Mouse (Mus musculus): Measurements from ENCODE around the gene Frrs1.

Gene Frrs1

DNA sequence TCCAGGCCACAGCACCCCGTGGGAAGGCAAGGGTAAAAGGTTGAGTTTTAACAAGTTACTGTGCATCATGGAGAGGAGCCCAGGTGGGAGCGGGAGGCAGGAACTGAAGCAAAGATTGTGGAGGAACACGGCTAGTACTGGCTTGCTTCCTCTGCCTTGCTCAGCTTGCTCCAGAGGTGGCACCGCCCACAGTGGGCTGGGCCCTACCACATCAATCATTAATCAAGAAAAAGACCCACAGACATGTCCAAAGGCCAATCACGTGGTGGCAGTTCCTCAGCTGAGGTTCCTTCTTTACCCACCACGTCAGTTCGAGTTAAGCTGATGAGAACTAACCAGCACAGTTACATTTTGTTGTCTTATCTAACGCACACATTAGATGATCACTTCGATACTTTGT, 33.6 kb downstream of the Frrs1 start:
- intact Hi-C loops (cut with DNase I) = no loop called here

DNA sequence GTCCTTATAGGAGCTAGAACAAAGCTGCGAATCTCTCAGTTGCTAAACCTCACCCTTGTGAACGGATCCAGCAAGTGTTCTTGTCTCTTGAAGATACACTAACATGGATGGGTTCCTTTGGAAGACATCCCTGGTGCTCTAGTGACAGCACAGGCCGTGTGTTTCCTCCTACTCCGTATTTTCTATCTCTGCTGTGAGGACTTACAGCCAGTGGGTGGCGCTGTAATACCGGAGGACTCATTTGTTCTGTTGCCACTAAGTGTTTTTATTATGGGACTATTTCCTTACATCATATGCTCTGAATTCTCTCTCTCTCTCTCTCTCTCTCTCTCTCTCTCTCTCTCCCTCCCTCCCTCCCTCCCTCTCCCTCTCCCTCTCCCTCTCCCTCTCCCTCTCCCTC, 44.9 kb downstream of the Frrs1 start:
- intact Hi-C loops (cut with DNase I) = loop anchor here (2.0 kb wide), 1 partner anchor 159 kb away; no protein-coding TSS in a partner anchor

DNA sequence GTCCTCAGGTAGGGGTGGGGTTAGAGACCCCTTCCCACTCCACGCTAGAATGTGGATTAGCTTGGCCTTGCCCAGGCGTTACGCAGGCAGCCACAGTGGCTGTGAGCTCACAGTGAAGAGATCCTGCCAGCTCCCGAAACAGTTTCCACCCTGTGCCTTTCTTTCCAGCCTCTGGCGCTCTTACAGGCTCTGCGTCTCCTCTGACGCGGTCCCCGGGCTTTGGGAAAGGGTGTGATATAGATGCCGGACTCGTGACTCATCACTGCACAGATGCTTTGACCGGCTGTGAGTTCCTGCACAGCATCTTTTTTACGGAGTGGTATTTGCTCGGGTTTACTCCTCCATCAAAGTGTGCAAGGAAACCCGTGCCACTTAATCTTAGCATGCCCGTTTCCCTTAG, 46.6 kb downstream of the Frrs1 start:
- intact Hi-C loops (cut with DNase I) = loop anchor here (2.0 to 5.0 kb wide), 3 partner anchors 157 to 531 kb away; no protein-coding TSS in a partner anchor

DNA sequence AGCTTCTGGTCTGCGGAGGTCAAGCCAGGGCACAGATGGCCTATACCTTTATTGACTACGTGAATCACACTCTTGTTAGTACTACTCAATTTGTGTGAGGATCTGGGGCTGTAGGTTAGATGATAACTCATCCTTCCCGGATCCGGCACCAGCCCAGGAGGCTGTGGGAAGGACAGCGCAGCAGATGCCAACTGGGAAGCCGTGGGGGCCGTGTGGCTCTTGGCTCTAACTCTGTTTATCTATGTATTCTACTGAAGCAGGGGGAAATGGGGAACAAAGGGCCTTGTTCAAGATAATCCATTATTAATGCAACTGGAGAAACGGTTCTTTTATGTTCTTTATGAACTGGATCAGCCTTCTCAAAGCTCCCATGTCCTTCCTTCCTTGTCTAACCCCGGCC, 47.3 kb downstream of the Frrs1 start:
- intact Hi-C loops (cut with DNase I) = loop anchor here (5.0 kb wide), 2 partner anchors 211 to 531 kb away; no protein-coding TSS in a partner anchor

DNA sequence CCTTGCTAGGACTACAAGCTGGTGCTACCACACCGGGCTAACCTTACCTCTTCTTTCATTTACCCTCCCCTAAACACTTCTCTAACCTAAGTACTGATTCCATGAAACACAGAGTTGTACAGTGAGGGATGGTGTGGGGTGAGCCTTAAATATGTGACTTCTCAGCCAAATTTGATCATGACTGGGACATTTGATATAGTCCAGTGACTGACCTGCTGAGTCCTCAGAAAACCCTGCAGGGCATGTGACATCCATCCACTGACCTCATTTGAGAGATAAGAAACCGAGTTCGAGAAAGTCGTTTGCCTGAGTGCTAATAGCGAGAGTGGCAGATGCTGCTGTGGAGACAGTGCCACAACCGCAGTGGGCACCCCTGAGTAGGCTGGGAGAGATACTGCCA, 55.1 kb downstream of the Frrs1 start:
- intact Hi-C loops (cut with DNase I) = no loop called here

DNA sequence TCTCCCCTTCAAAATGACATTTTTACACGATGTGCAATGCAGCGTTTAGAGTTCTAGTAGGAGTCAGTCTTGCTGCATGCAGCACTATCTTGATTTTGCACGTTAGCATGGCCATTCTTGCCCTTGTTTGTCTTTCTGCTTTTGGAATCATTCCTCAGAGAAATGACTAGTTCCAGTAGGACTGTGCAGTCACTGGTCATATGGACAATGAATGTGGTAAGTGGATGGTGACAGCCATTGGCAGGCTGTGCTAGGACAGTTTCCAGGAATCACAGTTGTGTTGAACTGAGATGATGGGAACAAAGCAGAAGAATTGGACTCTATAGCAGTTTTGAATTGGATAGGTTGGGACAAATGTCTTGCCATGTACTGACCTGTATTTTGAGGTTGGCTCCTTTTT, 55.7 kb downstream of the Frrs1 start:
- intact Hi-C loops (cut with DNase I) = no loop called here

DNA sequence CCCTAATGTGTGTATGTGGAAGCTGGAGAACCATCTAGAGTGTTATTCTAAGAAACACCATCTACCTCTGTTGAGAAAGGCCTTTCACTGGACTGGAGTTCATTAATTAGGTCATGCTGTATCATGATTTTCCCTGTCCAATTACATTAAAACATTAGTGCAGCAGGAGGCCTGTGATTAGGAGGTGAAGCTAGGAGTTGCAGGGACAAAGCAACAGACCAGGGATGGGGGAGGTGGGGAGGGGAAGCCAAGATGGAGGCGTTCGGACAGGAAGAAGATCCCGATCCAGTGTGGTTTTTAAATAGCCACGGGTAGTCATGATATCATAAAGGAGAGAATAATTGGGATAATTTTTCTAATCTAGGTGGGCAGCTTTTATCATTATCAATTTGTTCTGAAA, 57.8 kb downstream of the Frrs1 start:
- intact Hi-C loops (cut with DNase I) = no loop called here

DNA sequence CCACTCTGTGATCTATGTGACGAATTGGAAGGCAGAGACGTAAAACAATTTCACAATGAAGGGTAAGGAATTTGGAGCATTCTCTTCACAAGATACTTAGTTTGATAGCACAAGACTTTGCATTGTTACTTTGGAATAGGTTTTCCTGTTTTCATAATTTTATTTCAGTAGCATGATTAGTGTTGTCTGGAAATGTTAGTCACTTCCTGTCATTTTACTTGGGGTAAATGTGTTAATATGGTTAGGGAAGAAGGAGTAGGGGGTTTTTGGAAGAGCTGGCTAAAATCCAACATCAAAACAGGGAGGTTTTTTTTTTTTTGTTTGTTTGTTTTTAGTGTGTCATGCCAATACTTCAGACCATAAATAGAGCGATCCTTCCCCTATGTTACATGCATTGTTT, 62.3 kb downstream of the Frrs1 start:
- intact Hi-C loops (cut with DNase I) = no loop called here

DNA sequence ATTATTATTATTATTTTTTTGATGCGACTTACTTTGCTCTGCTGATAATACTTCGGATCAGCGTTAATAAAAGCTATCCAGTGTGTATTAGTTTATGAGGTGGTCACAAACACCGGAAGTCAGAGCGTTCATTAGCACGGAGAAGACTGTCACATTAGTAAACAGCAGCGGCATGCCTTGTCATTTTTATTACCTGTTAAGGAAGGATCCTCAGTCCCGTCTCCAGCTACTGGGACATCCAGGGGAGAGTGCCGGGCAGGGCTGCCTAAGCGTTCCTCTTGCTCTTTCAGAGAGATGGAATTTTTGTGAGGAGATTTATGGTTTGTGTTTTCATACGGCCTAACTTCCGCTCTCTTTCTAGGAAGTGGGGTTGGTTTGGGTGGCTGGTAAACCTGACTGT, 63.8 kb downstream of the Frrs1 start:
- intact Hi-C loops (cut with DNase I) = no loop called here

DNA sequence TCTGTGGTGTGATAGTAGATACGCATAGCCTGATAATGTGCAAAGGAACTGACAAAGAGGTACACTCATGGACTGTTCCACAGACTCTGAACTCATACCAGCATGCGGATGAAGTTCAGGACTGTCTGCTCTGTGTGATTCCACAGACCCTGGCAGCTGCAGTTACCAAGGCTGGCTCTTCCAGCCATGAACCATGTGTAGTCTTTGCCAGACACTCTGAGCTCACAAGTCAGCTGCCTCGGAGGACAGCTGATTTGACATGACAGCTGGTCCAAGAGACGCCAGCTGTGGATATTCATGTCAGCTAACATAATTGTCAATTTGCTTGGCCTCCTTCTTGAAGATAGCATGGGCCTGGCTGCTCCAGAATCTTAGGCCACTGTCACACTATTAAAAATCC, 69.7 kb downstream of the Frrs1 start:
- intact Hi-C loops (cut with DNase I) = no loop called here

DNA sequence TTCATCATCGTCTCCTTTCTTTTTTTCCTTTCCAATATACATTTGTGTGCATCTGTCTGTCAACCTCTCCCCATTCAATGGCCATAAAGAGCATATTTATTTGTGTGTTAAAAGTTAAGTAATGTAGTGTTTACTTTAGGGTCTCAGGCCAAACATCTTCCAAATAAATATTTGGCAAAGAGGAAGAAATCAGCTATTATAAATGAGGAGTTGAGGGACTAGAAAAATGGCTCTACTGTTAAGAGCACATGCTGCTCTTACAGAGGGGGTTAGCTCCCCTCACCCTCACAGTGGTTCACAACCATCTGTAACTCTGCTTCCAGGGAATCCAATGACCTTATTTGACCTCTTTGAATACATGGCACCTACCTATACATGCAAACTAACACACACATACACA, 73.9 kb downstream of the Frrs1 start:
- intact Hi-C loops (cut with DNase I) = no loop called here

DNA sequence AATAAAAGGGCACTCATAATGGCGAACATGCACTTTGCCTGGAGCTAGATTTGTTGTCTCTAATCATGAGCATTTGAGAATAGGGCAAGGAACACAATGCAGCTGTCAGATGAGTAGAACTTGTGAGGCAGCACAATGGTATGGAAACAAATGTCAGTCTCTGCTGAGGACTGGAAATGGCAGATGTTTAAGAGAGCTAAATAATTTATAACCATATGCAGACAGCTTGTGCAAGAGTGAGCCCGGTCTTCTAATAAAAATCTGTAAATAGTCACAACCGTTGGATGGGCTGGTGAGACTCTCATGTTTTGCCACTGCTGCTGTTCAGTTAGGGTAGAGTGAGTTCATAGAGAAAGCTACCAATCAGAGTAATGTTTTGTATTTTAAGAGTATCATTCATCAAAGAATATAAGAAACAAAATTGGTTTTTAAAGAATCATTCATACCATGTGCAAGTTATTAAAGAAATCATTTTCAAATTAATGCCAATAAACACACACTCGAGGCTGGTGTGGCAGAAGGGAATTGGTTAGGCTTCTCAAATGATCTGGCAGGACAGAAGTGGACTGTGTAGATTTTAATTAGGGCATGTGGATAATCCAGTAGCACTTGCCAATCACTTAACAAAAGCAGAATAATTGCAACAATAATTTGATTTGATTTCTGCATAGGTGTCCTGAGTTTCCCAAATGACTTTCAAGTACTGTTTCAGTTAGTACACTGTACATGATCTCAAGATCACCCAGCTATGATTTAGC, 77.8 kb downstream of the Frrs1 start:
- intact Hi-C loops (cut with DNase I) = no loop called here

DNA sequence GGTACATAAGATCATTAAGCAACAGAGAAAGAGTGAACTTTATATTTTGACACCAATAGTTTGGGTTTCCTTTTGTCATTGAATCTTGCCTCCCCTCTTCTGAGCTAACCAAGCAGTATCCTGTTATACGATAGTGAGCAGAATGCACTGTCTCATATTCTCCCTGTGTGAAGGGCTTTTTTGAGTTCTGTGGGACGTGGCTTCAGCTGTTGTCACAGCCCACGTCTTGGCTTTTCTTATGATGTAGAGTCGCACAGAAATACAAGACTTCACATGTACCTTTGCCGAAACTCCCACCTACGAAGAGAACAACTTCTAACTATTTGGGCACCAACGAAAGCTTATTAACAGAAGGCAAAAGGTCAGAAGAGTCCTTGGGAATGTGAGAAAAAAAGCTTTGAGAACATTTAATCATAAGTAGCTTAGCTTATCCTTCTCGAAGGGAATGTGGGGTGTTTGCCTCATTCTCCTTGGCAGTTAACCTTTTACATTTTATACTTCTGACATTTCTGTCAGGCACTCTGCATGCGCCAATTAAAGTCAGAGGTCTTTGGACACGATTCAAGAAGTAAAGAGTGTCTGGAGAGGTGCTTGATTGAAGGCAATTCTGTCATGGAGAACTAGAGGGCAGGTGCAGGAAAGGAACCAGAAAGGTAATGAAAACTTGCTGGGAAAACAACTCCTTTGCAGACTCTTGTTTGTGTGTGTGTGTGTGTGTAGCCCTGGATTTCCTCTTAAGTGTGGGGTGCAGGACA, 81.7 kb downstream of the Frrs1 start:
- intact Hi-C loops (cut with DNase I) = no loop called here

DNA sequence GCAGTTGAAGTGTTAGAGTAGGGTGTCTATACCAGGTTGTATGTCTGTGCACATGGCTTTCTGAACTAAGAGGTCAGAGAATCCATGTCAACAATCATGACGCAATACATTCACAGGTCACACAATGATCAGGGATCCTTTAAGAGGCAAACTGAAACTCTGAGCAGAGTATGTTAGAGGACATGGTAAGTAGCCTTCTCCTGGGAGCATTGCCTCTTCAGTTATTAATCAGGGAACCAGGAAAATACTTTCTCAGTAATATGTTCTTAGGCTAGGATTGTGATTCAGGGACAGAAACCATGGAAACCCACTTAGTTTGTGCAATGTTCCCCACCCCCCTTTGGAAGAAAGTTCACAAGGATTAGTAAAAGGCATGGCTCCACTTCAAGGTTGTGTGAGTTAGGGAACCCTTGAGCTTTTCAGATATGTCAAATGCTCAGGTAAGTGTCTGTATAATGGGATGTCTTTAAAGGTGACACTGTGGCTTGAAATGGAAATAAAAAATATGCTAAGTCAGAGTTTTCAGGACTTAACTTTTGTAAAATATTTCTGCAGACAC, 82.4 kb downstream of the Frrs1 start:
- intact Hi-C loops (cut with DNase I) = no loop called here

DNA sequence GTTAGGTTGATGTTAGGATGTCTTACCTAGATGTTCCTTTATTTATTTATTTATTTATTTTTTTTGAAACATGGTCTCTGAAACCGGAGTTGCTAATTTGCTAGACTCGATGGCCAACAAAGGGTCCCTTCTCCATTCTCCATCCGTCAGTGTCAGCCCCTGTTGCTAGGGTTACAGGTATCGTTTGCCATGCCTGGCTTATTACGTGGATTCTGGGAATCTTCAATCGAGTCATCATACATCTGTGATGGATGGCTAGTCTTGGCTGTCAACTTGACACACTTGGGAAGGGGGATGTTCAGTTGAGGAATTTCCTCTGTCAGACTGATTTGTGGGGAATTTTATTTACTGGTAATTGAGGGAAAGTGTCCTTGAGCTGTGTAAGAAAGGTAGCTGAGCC, 83.5 kb downstream of the Frrs1 start:
- intact Hi-C loops (cut with DNase I) = no loop called here

DNA sequence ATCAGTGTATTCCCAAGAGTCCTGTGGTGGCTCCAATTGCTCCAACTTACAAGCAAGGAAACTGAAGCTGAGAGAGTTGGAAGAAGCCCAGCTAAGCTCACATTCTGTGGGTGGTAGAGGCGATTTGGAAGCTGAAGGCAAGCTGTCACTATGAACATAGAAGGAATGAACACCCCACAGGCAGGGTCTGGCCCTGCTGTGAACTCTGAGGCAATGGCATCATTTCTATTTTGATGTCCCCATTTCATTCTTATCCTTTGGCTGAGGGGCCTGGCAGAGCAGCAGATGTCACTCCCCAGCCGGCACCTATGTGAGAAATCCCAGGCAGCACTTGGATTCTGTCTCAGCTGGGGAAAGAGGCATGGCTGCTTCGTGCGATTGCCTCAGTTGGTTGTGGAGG, 84.2 kb downstream of the Frrs1 start:
- intact Hi-C loops (cut with DNase I) = no loop called here

DNA sequence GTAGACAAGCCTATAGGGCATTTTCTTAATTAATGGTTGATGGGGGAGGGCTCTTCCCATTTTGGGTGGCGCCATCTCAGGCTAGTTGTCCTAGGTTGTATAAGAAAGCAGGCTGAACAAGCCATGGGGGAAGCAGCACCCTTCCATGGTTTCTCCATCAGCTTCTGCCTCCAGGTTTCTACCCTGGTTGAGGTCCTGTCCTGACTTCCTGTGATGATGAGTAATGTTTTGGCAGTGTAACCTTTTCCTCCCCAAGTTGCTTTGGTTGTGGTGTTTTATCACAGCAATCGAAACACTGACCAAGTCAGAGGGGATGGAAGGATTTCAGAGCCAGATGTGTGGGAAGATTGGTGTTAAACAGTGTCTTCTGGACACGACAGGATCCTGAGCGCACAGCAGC, 87.2 kb downstream of the Frrs1 start:
- intact Hi-C loops (cut with DNase I) = no loop called here

DNA sequence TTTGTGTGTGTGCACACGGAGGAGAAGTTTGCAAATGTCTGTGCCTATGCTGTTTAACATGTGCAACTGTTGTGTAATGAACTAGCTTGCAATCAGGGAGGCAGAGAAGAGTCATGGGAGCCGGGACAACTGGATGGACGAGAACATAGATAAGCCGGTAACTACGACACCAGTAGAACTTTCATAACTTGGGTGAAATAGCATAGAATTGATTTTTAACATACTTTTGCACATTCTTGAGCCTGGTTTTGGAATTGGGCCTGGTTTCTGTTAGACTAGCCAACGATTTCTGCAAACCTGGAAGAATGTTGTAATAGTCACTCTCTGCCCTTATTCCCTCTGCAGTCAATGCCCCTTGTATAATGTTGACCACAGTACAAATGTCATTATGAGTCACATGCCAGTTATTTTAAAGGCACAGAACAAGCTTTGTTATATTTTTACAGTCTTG, 91.4 kb downstream of the Frrs1 start:
- intact Hi-C loops (cut with DNase I) = no loop called here

DNA sequence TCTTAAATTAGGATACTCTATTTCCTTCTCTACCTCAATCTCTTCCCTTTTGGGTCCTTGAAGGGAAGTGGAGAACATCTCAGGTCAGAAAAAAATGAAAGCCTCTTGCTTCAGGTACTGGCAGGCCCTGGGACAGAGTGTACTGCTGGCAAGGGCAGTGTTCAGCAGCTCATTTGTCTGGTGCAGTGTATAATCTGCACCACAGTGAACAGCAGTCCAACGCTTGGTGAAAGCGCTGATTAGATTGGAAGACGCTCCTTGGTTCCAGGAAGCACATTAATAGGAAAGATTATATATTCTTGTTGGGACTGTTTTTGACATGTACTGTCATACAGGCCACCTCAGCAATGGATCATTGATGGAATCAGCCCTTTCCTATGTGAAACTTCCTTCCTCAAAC, 92.2 kb downstream of the Frrs1 start:
- intact Hi-C loops (cut with DNase I) = no loop called here

DNA sequence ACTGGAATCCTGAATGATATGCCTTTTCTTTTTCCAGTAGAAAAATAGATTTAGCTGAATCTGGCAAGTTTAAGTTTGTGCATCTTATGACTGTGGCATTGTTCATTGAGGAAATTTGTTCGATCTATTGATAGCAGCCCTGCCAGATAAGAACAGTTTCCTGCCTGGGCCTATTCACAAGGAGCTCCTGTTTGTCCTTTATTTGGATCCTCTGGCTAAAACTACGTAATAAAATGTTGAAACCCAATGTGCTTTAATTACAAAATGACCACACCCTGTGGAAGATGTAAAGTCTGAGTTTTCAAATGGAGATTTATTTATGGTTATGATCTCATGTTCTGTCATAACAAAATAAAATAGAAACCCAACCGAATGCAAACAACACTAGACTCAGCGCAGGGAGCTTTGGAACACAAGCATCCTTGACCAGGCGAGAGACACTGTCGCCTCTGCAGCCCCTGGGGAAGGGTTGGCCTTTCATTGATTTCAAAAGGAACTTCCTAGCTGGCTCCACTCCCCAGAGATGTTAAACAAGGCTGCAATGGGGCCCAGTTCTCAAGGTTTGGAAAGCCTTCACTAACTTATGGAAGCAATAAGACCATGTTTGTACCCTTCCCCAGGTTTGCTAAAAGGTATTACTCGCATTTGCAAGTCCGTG, 93.1 kb downstream of the Frrs1 start:
- intact Hi-C loops (cut with DNase I) = no loop called here

DNA sequence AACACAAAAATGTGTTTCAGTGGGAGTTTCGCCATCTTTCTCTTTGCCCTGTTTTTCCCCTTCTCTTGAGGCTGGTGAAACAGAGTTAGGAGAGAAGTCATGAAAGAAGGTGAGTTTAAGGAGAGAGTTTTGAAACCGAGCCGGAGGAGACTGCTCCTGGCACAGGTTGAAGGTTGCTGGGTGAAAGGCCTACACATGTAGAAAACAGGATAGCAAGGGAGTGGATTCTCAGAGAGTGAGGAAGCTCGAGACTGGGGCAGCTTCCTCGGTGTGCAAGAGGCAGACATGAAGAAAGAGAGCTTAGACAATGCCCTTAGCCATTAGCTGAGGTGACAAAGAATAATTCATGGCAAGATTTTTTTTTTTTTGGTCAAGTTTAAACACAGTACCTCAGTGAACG, 94.1 kb downstream of the Frrs1 start:
- intact Hi-C loops (cut with DNase I) = no loop called here

DNA sequence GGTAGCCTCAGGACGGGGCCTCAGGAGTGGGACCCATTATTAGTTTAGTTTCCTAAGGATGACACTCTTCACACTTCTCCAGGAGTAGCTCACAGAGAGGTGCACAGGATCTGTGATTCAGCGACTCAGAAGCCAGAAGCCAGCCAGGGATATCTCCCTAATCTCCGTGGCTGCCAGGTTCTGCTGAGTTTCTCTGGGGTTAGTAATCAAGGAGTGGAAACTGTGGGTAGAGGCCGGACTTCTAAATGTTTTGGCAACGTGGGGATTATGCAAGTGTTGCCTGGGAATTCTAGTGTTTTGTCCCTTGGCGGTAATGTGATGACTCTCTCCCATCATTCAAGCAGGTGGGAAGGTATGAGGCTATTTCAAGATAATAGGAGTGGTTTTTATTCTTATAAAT, 95.8 kb downstream of the Frrs1 start:
- intact Hi-C loops (cut with DNase I) = no loop called here

All from adrenal gland (tissue).